ENCODE assay signal across 10 mouse cellular contexts in the genomic region with DNA sequence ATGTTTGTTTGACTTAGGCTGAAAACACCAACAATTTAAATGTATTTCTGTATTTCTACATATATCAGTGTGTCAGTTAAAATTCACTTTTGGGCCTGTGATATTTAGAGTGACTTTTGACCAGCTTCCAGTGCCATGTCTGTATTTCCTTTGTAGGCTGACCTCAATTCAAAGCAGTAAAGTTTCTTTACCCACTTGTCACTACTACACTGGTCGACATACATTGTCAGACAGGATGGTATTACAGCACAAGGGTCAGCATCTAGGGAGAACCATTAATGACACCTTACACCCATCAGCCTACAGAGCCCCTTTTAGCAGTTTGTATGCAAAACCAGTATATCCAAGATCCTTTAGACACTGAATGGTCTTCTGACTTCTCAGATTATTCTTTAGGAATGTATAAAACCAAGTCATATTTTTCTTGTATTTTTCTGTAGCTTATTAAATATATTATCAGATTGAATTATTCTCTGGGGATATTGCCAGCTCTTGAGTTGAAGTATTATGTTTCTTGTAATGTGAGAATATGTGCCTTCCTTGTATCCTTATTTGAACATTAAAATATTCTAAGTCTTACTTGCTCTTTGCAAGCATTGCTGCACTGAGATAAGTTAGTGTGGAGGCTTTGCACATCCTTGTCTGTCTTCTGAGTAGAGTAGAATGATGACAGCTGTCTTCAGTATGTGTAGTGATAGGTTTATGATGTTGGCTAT. TPM values are rescaled to one million over a fixed set of nuclear protein-coding genes. Genes with fewer than 3 reads are reported as not detected.
"Had no signal": no experiment of that assay in that cellular context is flagged by ENCODE, and none has a peak within 500 bp of the region (broad histone marks: within the 10 kb centered on the region; RNA-seq: fewer than 3 reads in every experiment).

No protein-coding gene starts in this region.

RNA-seq across cellular contexts. Expression of gene Zfp980, which starts 10.3 kb away (rescaled TPM):
- total RNA-seq: liver, adult 2 months; megakaryocyte-erythroid progenitor cell, adult 5-6 weeks had no signal
- polyA plus RNA-seq: intestine, embryonic 14.5 days; large intestine, adult 2 months; liver, adult 2 months; liver, embryonic 16.5 days; lung, embryonic 14.5 days; macrophage; midbrain, embryonic 16.5 days; stomach, embryonic 15.5 days; urinary bladder, adult 2 months had no signal
